Mouse (Mus musculus) thymus, postnatal 4 days (tissue): ENCODE data around the gene Uqcr11.

Source experiments
- DNase-seq: peaks from one replicate; pipeline ENCODE4 v3.0.0; 2021

The Uqcr11 gene

DNA sequence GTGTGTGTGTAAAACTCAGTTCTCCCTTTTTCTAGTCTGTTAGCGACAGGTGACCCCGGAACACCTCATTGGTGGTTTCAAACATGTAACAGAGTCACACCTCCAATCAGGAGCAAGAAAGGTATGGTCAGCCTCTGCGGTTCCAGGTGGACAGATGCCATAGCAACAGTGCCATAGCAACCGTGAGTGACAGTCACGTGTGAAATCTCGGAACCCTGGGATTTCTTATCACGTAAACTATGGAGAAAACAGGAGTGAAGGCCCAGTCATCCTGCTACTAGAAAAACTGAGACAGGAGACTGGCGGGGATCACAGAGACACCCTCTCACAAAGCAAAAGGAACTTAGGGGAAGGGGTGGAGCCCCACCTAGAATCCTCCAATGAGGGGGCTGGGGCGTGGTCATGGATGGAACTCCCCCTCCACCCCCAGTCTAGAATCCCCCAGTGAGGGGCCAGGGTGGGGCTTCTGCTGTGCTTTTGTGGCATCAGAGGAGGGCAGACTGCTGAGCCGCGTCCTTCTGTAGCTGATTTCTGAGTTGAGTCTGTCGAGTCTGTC lies 35.1 kb downstream of the Uqcr11 start:
- DNase-seq: peak; percentile 86

GRCm38 (mm10) chr10:80369995-80370747 lies 36.5 kb downstream of the Uqcr11 start:
- peak; percentile 68 for DNase-seq

DNA sequence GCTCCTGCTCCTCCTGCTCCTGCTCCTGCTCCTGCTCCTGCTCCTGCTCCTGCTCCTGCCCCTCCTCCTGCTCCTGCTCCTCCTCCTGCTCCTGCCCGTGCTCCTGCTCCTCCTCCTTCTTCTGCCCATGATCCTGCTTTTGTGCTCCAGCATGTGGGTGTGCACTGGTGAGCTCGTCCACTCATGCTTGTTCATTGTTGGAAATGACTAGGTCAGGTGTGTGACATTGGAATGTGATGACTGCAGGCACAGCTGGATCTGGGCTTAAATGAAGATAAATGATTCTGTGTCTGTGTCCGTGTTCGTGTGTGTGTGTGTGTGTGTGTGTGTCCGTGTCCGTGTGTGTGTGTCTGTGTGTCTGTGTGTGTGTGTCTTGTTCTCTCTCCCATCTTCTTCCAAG lies 38.2 kb downstream of the Uqcr11 start:
- no peak for DNase-seq

DNA sequence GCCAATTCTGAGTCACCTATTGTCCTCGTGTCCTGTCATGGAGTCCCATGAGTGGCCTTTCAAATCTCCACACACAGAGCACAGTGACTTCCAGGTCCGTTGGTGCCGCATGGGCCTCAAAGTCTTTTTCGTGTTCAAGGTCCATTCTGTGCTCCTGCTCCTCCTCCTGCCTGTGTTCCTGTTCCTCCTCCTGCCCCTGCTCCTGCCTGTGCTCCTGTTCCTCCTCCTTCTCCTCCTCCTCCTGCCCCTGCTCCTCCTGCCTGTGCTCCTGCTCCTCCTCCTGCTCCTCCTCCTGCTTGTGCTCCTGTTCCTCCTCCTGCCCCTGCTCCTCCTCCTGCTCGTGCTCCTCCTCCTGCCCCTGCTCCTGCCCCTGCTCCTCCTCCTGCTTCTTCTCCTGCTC lies 38.7 kb downstream of the Uqcr11 start:
- no peak for DNase-seq

- no peak for DNase-seq
Measured at GRCm38 (mm10) chr10:80365736-80366135, 40.9 kb downstream of the Uqcr11 start.

GRCm38 (mm10) chr10:80363734-80364133 lies 42.9 kb downstream of the Uqcr11 start:
- DNase-seq: no peak

GRCm38 (mm10) chr10:80357994-80358639 lies 48.5 kb downstream of the Uqcr11 start:
- no peak for DNase-seq

- no peak for DNase-seq
Measured at GRCm38 (mm10) chr10:80357336-80357735, 49.3 kb downstream of the Uqcr11 start.

- no peak for DNase-seq
Measured at GRCm38 (mm10) chr10:80356737-80357136, 49.9 kb downstream of the Uqcr11 start.

DNA sequence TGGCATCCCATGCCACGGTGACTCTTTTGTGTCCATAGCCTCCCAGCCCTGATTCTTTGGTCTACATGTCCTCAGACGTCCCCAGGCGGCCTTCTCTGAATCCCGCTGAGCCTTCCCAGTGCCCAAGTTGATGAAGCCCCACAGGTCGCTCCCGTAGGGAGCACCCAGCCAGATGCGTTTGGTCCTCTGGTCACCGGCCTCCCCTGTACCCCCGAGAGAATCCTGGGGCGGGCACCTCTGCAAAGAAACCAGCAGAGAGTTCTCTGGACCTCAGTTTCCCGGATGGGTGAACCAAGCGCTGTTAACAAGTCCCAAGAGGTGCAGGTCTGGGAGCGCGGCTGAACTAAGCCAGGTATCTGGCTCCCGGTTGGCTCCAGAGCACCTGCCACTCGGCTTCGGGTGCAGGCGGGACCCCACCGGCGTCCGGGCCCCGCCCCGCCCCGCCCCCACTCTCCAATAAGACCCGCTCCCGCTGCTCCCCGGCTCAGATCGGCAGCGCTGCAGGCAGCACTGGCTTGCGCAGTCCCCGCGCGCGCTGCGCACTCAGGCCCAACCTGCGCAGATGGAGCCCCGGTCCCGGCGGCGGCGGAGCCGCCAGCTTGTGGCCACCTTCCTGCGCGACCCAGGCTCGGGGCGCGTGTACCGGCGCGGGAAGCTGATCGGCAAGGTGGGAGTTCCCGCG lies 50.5 kb downstream of the Uqcr11 start, which contains the start of gene Plk5:
Gene Plk5 (plus strand): TSS at position 459 of the 682 bp plus-strand sequence.
- peak; percentile 41 for DNase-seq

DNA sequence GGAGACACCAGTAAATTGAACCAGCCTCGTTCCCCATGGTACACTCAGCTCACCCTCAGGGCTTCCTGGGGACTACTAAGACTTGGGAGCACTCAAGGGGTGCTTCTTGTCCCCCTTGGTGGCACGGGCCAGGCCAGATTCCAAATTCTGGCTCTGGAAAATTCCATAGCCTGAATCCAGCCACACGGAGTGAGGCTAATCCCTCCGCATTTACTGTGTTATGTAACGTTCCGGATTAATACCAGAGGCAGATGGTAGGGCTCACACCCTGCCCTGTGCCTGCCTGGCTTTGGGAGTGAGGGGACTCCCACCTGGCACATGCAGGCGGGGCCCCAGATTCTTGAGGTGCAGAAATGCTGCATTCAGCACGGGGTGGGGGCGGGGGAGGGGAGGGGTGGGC lies 51.2 kb downstream of the Uqcr11 start:
- no peak for DNase-seq
